Mouse (Mus musculus) brain, embryonic 14.5 days (tissue): Measurements from ENCODE around the gene Nudt22.

Source experiments
- CTCF ChIP-seq: fragments of 200-500 bp; IDR thresholded peaks from 2 replicates; pipeline ENCODE4 v1.5.1; 2012; ENCODE audit warnings: inconsistent platforms, mild to moderate bottlenecking, moderate library complexity, borderline replicate concordance; ENCODE audit not compliant: insufficient read depth, insufficient read length; ENCODE audit errors: extremely low read depth
- POLR2A ChIP-seq: fragments of 200-500 bp; IDR thresholded peaks from 2 replicates; pipeline ENCODE4 v1.6.1; 2012; ENCODE audit warnings: mild to moderate bottlenecking, inconsistent platforms, borderline replicate concordance; ENCODE audit not compliant: poor library complexity, insufficient read depth, insufficient read length, severe bottlenecking; ENCODE audit errors: extremely low read depth

DNA sequence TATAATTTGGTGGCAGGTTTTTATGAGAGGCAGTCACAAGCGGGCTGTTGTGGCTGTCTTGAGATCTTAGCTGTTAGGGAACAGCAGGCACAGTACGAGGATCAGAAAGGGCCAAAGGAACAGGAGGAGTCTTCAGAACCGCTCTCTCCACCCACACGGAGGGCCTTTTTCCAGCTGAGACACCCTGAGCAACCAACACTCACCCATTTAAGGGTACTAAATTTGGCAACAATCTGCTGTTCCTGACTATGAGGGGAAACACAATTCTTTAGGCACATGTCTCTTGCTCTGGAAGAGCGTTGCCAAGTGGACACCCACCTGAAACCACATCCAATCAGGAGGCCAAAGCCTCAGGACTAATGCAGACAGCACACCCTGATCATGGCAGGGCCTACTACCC, 33.6 kb upstream of the Nudt22 start:
- TF ChIP-seq CTCF (no peak), POLR2A (no peak)
